Mouse (Mus musculus) MEL (cell line): ENCODE data around the gene Cp. TPM values are rescaled to one million over a fixed set of nuclear protein-coding genes. Genes with fewer than 3 reads are reported as not detected.

Experiments used
- DNase-seq: peaks from one replicate; pipeline ENCODE4 v3.0.0; 2011; ENCODE audit warnings: low read depth, low spot score
- H3K27ac ChIP-seq: 2 replicates; pipeline ENCODE4 v1.5.1; 2012; ENCODE audit warnings: low read depth, mild to moderate bottlenecking, control low read depth, low read length, moderate library complexity; ENCODE audit not compliant: control insufficient read depth
- H3K27me3 ChIP-seq, 2 experiments: fragments of 150-350 bp in 1 of 2; sonication (generic) in 1 of 2; 2 replicates each; pipeline ENCODE4 v1.6.1; 2012; ENCODE audit warnings: low read length in 2 of 2, mild to moderate bottlenecking in 2 of 2, improper control_type of control experiment in 1 of 2, moderate library complexity in 1 of 2; ENCODE audit not compliant: insufficient read depth in 2 of 2, control insufficient read depth in 1 of 2
- H3K36me3 ChIP-seq, 2 experiments: 2 replicates each; pipeline ENCODE4 v1.6.1; 2012 to 2014; ENCODE audit warnings: low read length in 2 of 2, improper control_type of control experiment in 1 of 2, inconsistent platforms in 1 of 2, mild to moderate bottlenecking in 1 of 2; ENCODE audit not compliant: insufficient read depth in 2 of 2, control insufficient read depth in 1 of 2
- H3K4me1 ChIP-seq, 2 experiments: fragments of 150-350 bp in 1 of 2; sonication (generic) in 1 of 2; 2 replicates each; pipeline ENCODE4 v1.6.1; 2012; ENCODE audit warnings: low read length in 2 of 2, improper control_type of control experiment in 1 of 2, mild to moderate bottlenecking in 1 of 2; ENCODE audit not compliant: insufficient read depth in 2 of 2, control insufficient read depth in 1 of 2
- H3K4me3 ChIP-seq, 2 experiments: fragments of 150-350 bp in 1 of 2; sonication (generic) in 1 of 2; 2 replicates each; pipeline ENCODE4 v1.5.1; 2012; ENCODE audit warnings: low read depth in 2 of 2, low read length in 2 of 2, mild to moderate bottlenecking in 2 of 2, moderate library complexity in 2 of 2, control low read depth in 1 of 2, improper control_type of control experiment in 1 of 2; ENCODE audit not compliant: control insufficient read depth in 1 of 2, insufficient read depth in 1 of 2
- H3K79me2 ChIP-seq: 2 replicates; pipeline ENCODE4 v1.6.1; 2012; ENCODE audit warnings: mild to moderate bottlenecking, low read length, moderate library complexity; ENCODE audit not compliant: control insufficient read depth, poor library complexity, insufficient read depth
- H3K9ac ChIP-seq: 2 replicates; pipeline ENCODE4 v1.6.1; 2012; ENCODE audit warnings: low read depth, mild to moderate bottlenecking, control low read depth, low read length, moderate library complexity; ENCODE audit not compliant: control insufficient read depth, poor library complexity, severe bottlenecking
- H3K9me3 ChIP-seq: fragments of 150-350 bp; sonication (generic); replicated peaks from 2 replicates; pipeline ENCODE4 v1.6.1; 2012; ENCODE audit warnings: mild to moderate bottlenecking, low read length, improper control_type of control experiment, moderate library complexity; ENCODE audit not compliant: insufficient read depth
- CHD1 ChIP-seq: IDR thresholded peaks from 2 replicates; pipeline ENCODE4 v1.6.1; 2012; ENCODE audit warnings: low read depth, mild to moderate bottlenecking, inconsistent platforms, low read length, improper control_type of control experiment
- CTCF ChIP-seq, 3 experiments: IDR thresholded peaks in 2 of 3; conservative IDR thresholded peaks in 1 of 3; 2 replicates each; pipeline ENCODE4 v1.5.1; 2011 to 2012; ENCODE audit warnings: low read length in 3 of 3, low read depth in 2 of 3, mild to moderate bottlenecking in 2 of 3, improper control_type of control experiment in 1 of 3, inconsistent platforms in 1 of 3, mixed read lengths in 1 of 3, moderate library complexity in 1 of 3; ENCODE audit not compliant: control insufficient read depth in 1 of 3, insufficient read depth in 1 of 3, poor library complexity in 1 of 3, severe bottlenecking in 1 of 3
- E2F4 ChIP-seq: IDR thresholded peaks from 2 replicates; pipeline ENCODE4 v1.6.1; 2011; ENCODE audit warnings: low read depth, low read length, improper control_type of control experiment, borderline replicate concordance
- ELF1 ChIP-seq: IDR thresholded peaks from 2 replicates; pipeline ENCODE4 v1.6.1; 2014; ENCODE audit warnings: low read depth, mild to moderate bottlenecking, inconsistent platforms, low read length, improper control_type of control experiment, moderate library complexity
- ETS1 ChIP-seq: IDR thresholded peaks from 2 replicates; pipeline ENCODE4 v1.6.1; 2012; ENCODE audit warnings: low read depth, mild to moderate bottlenecking, inconsistent platforms, low read length, improper control_type of control experiment, moderate library complexity
- GABPA ChIP-seq: IDR thresholded peaks from 2 replicates; pipeline ENCODE4 v1.6.1; 2012; ENCODE audit warnings: low read depth, mild to moderate bottlenecking, inconsistent platforms, low read length, improper control_type of control experiment, moderate library complexity
- GATA1 ChIP-seq: IDR thresholded peaks from 2 replicates; pipeline ENCODE4 v1.6.1; 2011; ENCODE audit warnings: low read depth, low read length, improper control_type of control experiment
- HCFC1 ChIP-seq: IDR thresholded peaks from 2 replicates; pipeline ENCODE4 v1.6.1; 2012; ENCODE audit warnings: low read depth, mild to moderate bottlenecking, inconsistent platforms, low read length, improper control_type of control experiment, moderate library complexity
- JUND ChIP-seq: IDR thresholded peaks from 2 replicates; pipeline ENCODE4 v1.6.1; 2011; ENCODE audit warnings: low read depth, mild to moderate bottlenecking, improper control_type of control experiment, low read length
- MAX ChIP-seq: IDR thresholded peaks from 2 replicates; pipeline ENCODE4 v1.6.1; 2011; ENCODE audit warnings: low read length, improper control_type of control experiment
- MAZ ChIP-seq: IDR thresholded peaks from 2 replicates; pipeline ENCODE4 v1.6.1; 2012; ENCODE audit warnings: low read depth, mild to moderate bottlenecking, inconsistent platforms, low read length, improper control_type of control experiment
- MYC ChIP-seq: IDR thresholded peaks from 2 replicates; pipeline ENCODE4 v1.6.1; 2011; ENCODE audit warnings: low read depth, mild to moderate bottlenecking, low read length, improper control_type of control experiment, moderate library complexity
- NELFE ChIP-seq: IDR thresholded peaks from 2 replicates; pipeline ENCODE4 v1.6.1; 2011; ENCODE audit warnings: low read depth, low read length, improper control_type of control experiment
- POLR2AphosphoS2 ChIP-seq: IDR thresholded peaks from 2 replicates; pipeline ENCODE4 v1.6.1; 2011; ENCODE audit warnings: low read length, improper control_type of control experiment
- TAL1 ChIP-seq: IDR thresholded peaks from 2 replicates; pipeline ENCODE4 v1.6.1; 2012; ENCODE audit warnings: mild to moderate bottlenecking, inconsistent platforms, low read length, moderate library complexity, mixed read lengths
- TBP ChIP-seq: IDR thresholded peaks from 2 replicates; pipeline ENCODE4 v1.8.0; 2011; ENCODE audit warnings: low read depth, low read length, improper control_type of control experiment
- TCF12 ChIP-seq: IDR thresholded peaks from 2 replicates; pipeline ENCODE4 v1.6.1; 2014; ENCODE audit warnings: low read depth, mild to moderate bottlenecking, inconsistent platforms, low read length, improper control_type of control experiment, moderate library complexity
- UBTF ChIP-seq: IDR thresholded peaks from 2 replicates; pipeline ENCODE4 v1.6.1; 2012; ENCODE audit warnings: low read depth, mild to moderate bottlenecking, inconsistent platforms, low read length, improper control_type of control experiment, moderate library complexity, borderline replicate concordance; ENCODE audit not compliant: insufficient read depth
- polyA plus RNA-seq, 2 experiments: library from polyadenylated mRNA; stranded (reverse) in 1 of 2; unstranded in 1 of 2; fragments of >175 nt in 1 of 2; fragments of >200 nt in 1 of 2; gene quantifications; 2 replicates each; pipeline versions ENCODE4 v1.2.1 to v1.2.4; 2012; ENCODE audit warnings: low replicate concordance in 2 of 2, low read depth in 1 of 2; ENCODE audit not compliant: insufficient read length in 2 of 2, insufficient read depth in 1 of 2, missing spikeins in 1 of 2
- total RNA-seq: library from RNA; depleted of rRNA; stranded (reverse); fragments of 300-350 nt; gene quantifications from 2 replicates; pipeline ENCODE4 v1.2.3, GENCODE M21; 2012

The Cp gene
- total and polyA plus RNA-seq, 3 experiments = 0.04 TPM; not detected in 2

- peaks cover 0 to 3% of the 10 kb centered on the region in 2 experiments; a peak in 1 of 4 replicates for H3K36me3 ChIP-seq
- no peaks in the 10 kb centered on the region for H3K79me2 ChIP-seq
- no peak overlapping the region for H3K9ac ChIP-seq
- H3K4me1 ChIP-seq = no peaks in the 10 kb centered on the region; a peak in 1 of 4 replicates
- H3K27ac ChIP-seq = no peak overlapping the region
- TF ChIP-seq ETS1 = no peak
- no peak for DNase-seq
- no peak overlapping the region for H3K4me3 ChIP-seq
- H3K27me3 ChIP-seq = peaks cover 1 to 2% of the 10 kb centered on the region in 2 experiments; a peak in 3 of 4 replicates
- no peaks in the 10 kb centered on the region for H3K9me3 ChIP-seq
Measured at GRCm38 (mm10) chr3:19958983-19959382, 2.1 kb downstream of the Cp start.

- peaks cover 2 to 3% of the 10 kb centered on the region in 2 experiments for H3K27me3 ChIP-seq
- DNase-seq = no peak
- H3K4me3 ChIP-seq = no peak overlapping the region
- no peak overlapping the region for H3K27ac ChIP-seq
- no peaks in the 10 kb centered on the region for H3K79me2 ChIP-seq
- no peaks in the 10 kb centered on the region; a peak in 1 of 4 replicates for H3K4me1 ChIP-seq
- TF ChIP-seq NELFE = no peak
- TF ChIP-seq CHD1 = no peak
- no peak for TF ChIP-seq ELF1
- no peak for TF ChIP-seq MYC
- no peak for TF ChIP-seq MAZ
- no peak for TF ChIP-seq MAX
- no peak for TF ChIP-seq GABPA
- TF ChIP-seq POLR2AphosphoS2 = no peak
- no peak for TF ChIP-seq GATA1
- TF ChIP-seq TBP = no peak
- TF ChIP-seq CTCF (IDR thresholded peaks at IDR 0.05 in 2 of 3, conservative IDR thresholded peaks at IDR 0.05 in 1 of 3; ENCODE audit: control insufficient read depth in 1 of 3, insufficient read depth in 1 of 3, low read depth in 2 of 3, low read length in 3 of 3, poor library complexity in 1 of 3, severe bottlenecking in 1 of 3) = no peak
- TF ChIP-seq JUND = no peak
- TF ChIP-seq HCFC1 = no peak
- TF ChIP-seq E2F4 = no peak
- no peak for TF ChIP-seq TCF12
- TF ChIP-seq TAL1 = no peak
- no peak for TF ChIP-seq UBTF
- peaks cover 0 to 3% of the 10 kb centered on the region in 2 experiments; a peak in 1 of 4 replicates for H3K36me3 ChIP-seq
- no peak overlapping the region for H3K9ac ChIP-seq
- no peaks in the 10 kb centered on the region for H3K9me3 ChIP-seq
Measured at GRCm38 (mm10) chr3:19960570-19961114, 3.8 kb downstream of the Cp start.
